Mouse (Mus musculus): ENCODE results near the gene Wdr59. TPM values are rescaled to one million over a fixed set of nuclear protein-coding genes. Genes with fewer than 3 reads are reported as not detected.
A peak's percentile ranks its signal among the peaks of the same experiment; 100 is the strongest.

The Wdr59 gene
- polyA plus RNA-seq, 1 experiment from 2014 or later = 4.4 TPM

DNA sequence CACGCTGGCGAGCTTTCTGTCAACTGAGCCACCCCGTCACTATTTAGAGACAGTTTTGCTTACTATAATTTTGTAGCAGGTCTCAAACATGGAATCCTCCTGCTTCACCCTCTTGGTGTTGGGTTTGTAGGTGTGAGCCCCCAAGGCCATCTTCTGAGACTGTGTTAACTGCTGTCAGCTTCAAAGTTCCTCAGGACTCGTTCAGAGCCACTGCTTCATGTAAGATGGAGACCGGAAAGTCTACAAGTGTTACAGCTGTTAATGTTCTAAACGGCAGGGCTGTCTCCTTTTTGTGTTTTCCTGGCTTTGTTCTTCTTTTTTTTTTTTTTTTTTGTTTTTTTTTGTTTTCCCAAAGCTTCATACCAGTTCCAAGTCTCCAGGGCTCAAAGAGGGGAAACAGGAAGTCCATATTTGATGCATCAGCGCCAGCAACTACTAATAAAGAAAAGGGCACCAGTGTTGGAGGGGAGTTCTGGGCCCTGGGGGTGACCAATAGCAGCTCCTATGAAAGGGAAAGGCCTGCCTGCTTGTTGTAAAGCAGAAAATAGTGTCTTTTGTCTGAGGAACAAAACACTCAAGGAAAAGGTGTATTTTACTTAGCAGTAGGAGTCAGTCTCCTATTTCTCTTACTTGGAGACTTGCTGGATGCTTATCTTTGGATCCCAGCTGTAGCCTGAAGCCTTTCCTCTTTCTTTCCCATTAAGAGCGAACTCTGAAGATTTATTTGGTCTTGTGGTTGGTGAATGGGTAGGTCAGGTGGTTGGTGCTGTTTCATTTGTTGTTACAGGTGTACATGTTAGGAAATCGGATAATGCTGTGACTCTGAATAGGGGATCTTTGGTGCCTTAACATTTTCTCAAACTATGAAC lies 28.3 kb upstream of the Wdr59 start:
- Histone ChIP-seq H3K4me2 (no peak overlapping the region), H3K27ac (ENCODE audit: low read depth) (peak overlapping the region; percentile 58; the same call in 1 of the 2 replicates), H3K27me3 (ENCODE audit: insufficient read depth, low read length) (no peaks in the 10 kb centered on the region), H3K36me3 (ENCODE audit: insufficient read depth) (no peaks in the 10 kb centered on the region), H3K4me3 (ENCODE audit: low read depth, low read length) (no peak overlapping the region), H3K9me3 (ENCODE audit: low read depth, low read length) (no peaks in the 10 kb centered on the region), H3K4me1 (ENCODE audit: insufficient read depth) (no peaks in the 10 kb centered on the region; the same call in 1 of the 2 replicates), H3K9ac (no peak overlapping the region)
- TF ChIP-seq CTCF (IDR thresholded peaks at IDR 0.05; ENCODE audit: low read depth) = no peak
- ATAC-seq (ENCODE audit: insufficient read depth) (no peak), DNase-seq (peak; percentile 33)
- WGBS = 67% methylated on average over 9 of the region's 9 CpGs

GRCm38 (mm10) chr8:111548201-111548600 lies 26.3 kb upstream of the Wdr59 start:
- no peak for DNase-seq
- no peak for ATAC-seq (ENCODE audit: insufficient read depth)
- H3K27ac ChIP-seq (ENCODE audit: low read depth) = no peak overlapping the region
- no peaks in the 10 kb centered on the region for H3K9me3 ChIP-seq (ENCODE audit: low read depth, low read length)
- no peak overlapping the region for H3K9ac ChIP-seq
- no peak for TF ChIP-seq CTCF (IDR thresholded peaks at IDR 0.05; ENCODE audit: low read depth)
- 81% methylated on average over 6 of the region's 6 CpGs for WGBS
- H3K36me3 ChIP-seq (ENCODE audit: insufficient read depth) = 0 out of 2 replicates have a peak, but pooled peaks cover 3% of the 10 kb centered on the region
- H3K4me2 ChIP-seq = no peak overlapping the region
- no peaks in the 10 kb centered on the region for H3K4me1 ChIP-seq (ENCODE audit: insufficient read depth)
- H3K4me3 ChIP-seq (ENCODE audit: low read depth, low read length) = no peak overlapping the region
- H3K27me3 ChIP-seq (ENCODE audit: insufficient read depth, low read length) = no peaks in the 10 kb centered on the region

- no peak overlapping the region for H3K27ac ChIP-seq (ENCODE audit: low read depth)
- no peak for DNase-seq
- H3K9ac ChIP-seq = no peak overlapping the region
- H3K9me3 ChIP-seq (ENCODE audit: low read depth, low read length) = no peaks in the 10 kb centered on the region
- 94% methylated on average over 3 of the region's 3 CpGs for WGBS
- no peaks in the 10 kb centered on the region for H3K4me1 ChIP-seq (ENCODE audit: insufficient read depth)
- TF ChIP-seq CTCF (IDR thresholded peaks at IDR 0.05; ENCODE audit: low read depth) = no peak
- 0 out of 2 replicates have a peak, but pooled peaks cover 3% of the 10 kb centered on the region for H3K36me3 ChIP-seq (ENCODE audit: insufficient read depth)
- no peak for ATAC-seq (ENCODE audit: insufficient read depth)
- no peak overlapping the region for H3K4me2 ChIP-seq
- no peak overlapping the region for H3K4me3 ChIP-seq (ENCODE audit: low read depth, low read length)
- H3K27me3 ChIP-seq (ENCODE audit: insufficient read depth, low read length) = no peaks in the 10 kb centered on the region
Observed at GRCm38 (mm10) chr8:111547144-111547543, 25.3 kb upstream of the Wdr59 start.

DNA sequence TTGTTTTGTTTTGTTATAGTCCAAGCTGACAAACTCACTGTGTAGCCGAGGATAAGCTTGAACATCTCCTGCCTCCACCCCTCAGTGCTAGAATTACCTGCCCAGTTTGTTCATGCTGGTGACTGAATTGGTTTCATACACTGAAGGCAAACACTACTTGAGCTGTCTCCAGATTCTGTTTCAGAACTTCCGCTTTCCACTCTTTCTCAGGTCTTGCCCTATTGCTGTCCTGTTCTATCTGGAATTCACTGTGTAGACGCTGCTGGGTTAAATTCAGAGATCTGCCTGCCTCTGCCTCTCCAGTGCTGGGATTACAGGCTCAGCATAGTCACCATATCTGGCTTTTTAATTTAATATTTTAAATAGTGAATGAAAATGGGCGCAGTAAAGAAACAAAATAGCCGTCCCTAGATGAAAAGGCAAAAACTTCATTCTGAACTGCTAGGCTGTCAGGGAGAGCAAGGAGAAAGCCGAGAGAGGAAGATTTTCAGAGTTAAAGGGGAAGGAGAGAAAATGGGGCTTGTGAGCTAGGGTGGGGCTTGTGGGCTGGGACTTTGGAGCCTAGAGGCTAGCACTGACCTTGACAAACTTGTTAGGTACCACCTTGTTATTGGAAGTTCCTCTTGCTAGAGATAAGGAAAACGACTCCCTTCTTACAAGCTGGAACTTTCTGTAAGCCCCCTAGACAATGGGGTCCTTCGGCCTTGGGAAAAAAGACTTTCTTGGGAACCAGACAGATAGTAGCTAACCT lies 23.7 kb upstream of the Wdr59 start:
- Histone ChIP-seq H3K4me2 (no peak overlapping the region), H3K9ac (no peak overlapping the region), H3K4me3 (ENCODE audit: low read depth, low read length) (no peak overlapping the region), H3K36me3 (ENCODE audit: insufficient read depth) (0 out of 2 replicates have a peak, but pooled peaks cover 3% of the 10 kb centered on the region), H3K27ac (ENCODE audit: low read depth) (no peak overlapping the region), H3K27me3 (ENCODE audit: insufficient read depth, low read length) (no peaks in the 10 kb centered on the region), H3K9me3 (ENCODE audit: low read depth, low read length) (no peaks in the 10 kb centered on the region), H3K4me1 (ENCODE audit: insufficient read depth) (no peaks in the 10 kb centered on the region)
- WGBS = 75% methylated on average over 8 of the region's 8 CpGs
- DNase-seq = no peak
- TF ChIP-seq CTCF (IDR thresholded peaks at IDR 0.05; ENCODE audit: low read depth) = no peak
- no peak for ATAC-seq (ENCODE audit: insufficient read depth)

- H3K27me3 ChIP-seq (ENCODE audit: insufficient read depth, low read length) = no peaks in the 10 kb centered on the region
- H3K36me3 ChIP-seq (ENCODE audit: insufficient read depth) = peaks cover 3% of the 10 kb centered on the region; the same call in 1 of the 2 replicates
- WGBS = 90% methylated on average over 9 of the region's 9 CpGs
- no peak overlapping the region for H3K4me2 ChIP-seq
- no peak overlapping the region for H3K27ac ChIP-seq (ENCODE audit: low read depth)
- no peak overlapping the region for H3K4me3 ChIP-seq (ENCODE audit: low read depth, low read length)
- H3K4me1 ChIP-seq (ENCODE audit: insufficient read depth) = 0 out of 2 replicates have a peak, but pooled peaks cover 5% of the 10 kb centered on the region
- TF ChIP-seq CTCF (IDR thresholded peaks at IDR 0.05; ENCODE audit: low read depth) = no peak; the same call in 1 of the 2 replicates
- no peaks in the 10 kb centered on the region for H3K9me3 ChIP-seq (ENCODE audit: low read depth, low read length)
- DNase-seq (no peak), ATAC-seq (ENCODE audit: insufficient read depth) (no peak)
- H3K9ac ChIP-seq = no peak overlapping the region
Observed at GRCm38 (mm10) chr8:111543712-111544380, 22.0 kb upstream of the Wdr59 start.

- no peak for DNase-seq
- Histone ChIP-seq H3K4me1 (ENCODE audit: insufficient read depth) (0 out of 2 replicates have a peak, but pooled peaks cover 5% of the 10 kb centered on the region), H3K4me2 (peak overlapping the region; percentile 82), H3K4me3 (ENCODE audit: low read depth, low read length) (peak overlapping the region; percentile 0; the same call in 1 of the 2 replicates), H3K27me3 (ENCODE audit: insufficient read depth, low read length) (no peaks in the 10 kb centered on the region), H3K9me3 (ENCODE audit: low read depth, low read length) (no peaks in the 10 kb centered on the region), H3K36me3 (ENCODE audit: insufficient read depth) (peaks cover 3% of the 10 kb centered on the region; the same call in 1 of the 2 replicates), H3K9ac (no peak overlapping the region), H3K27ac (ENCODE audit: low read depth) (peak overlapping the region; percentile 10; the same call in 1 of the 2 replicates)
- no peak for ATAC-seq (ENCODE audit: insufficient read depth)
- TF ChIP-seq CTCF (IDR thresholded peaks at IDR 0.05; ENCODE audit: low read depth) = no peak
- 56% methylated on average over 10 of the region's 10 CpGs for WGBS
Observed at GRCm38 (mm10) chr8:111539422-111540076, 17.7 kb upstream of the Wdr59 start.
